Mouse (Mus musculus) ovary, adult 18-20 months (tissue): Measurements from ENCODE around the gene Vmn2r54.
"Not testable (repeated sequence)": the region's sequence is repeated elsewhere in the genome, so short reads cannot be mapped to it uniquely, and the experiment has no call there.

Source experiments
- DNase-seq: peaks from one replicate; pipeline ENCODE4 v3.0.0; 2022; ENCODE audit warnings: low spot score, mixed read lengths

Vmn2r54 gene

GRCm38 (mm10) chr7:12640219-12640618, at the start of gene Vmn2r54:
Gene Vmn2r54 (minus strand): TSS chr7:12640319.
- DNase-seq, result not testable (repeated sequence)

- DNase-seq, result not testable (repeated sequence)
Observed at GRCm38 (mm10) chr7:12684903-12685302, 44.8 kb upstream of the Vmn2r54 start, which contains the start of gene Vmn2r55. Gene Vmn2r55 (minus strand): TSS chr7:12685003.

- no peak for DNase-seq
Observed at GRCm38 (mm10) chr7:12608688-12609087, 31.4 kb downstream of the Vmn2r54 start, which contains the start of gene Vmn2r53. Gene Vmn2r53 (minus strand): TSS chr7:12608788.
